In the genomic region with DNA sequence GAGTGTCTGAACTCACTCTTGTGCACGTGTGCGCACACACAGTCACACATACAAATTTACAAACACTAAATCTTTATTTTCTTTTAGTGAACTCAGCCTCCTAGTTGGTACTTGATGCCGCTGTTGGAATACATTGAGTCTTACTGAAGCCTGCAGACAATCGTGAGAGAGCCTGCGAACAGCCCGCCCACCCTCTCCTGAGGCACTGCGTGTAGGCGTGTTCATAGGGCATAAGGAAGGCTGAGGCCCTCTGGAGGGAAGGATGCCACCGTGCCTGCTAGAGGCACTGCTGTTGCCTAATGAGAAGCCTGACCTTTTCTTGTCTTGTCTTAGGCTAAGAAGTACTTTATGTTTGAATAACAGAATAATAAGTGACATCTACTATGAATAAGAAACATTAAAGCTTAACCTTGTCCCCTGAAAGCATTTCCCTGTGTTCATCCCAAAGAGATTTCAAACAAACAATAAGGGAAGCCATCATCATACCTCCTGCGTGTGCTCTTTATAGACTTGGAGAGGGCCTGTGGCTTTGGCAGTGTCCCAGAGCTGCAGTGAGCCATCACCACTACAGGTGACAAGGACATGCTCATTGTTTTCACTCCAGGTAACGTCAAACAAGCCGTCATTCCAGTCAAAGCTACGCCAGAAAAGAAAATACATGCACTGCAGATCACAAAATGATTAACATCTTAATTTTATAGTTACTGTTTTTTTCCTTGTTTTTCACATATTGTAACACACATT, we compare ENCODE assay signal across 16 mouse cellular contexts. TPM values are rescaled to one million over a fixed set of nuclear protein-coding genes. Genes with fewer than 3 reads are reported as not detected.
DNase-seq lines count a peak whose midpoint lies in the region; ATAC-seq and TF ChIP-seq lines count a peak whose summit lies in the region.
"Had no signal": no experiment of that assay in that cellular context is flagged by ENCODE, and none has a peak within 500 bp of the region (broad histone marks: within the 10 kb centered on the region; RNA-seq: fewer than 3 reads in every experiment).

No protein-coding gene starts in this region.

- H3K9me3 ChIP-seq in midbrain, embryonic 16.5 days (replicated peaks; ENCODE audit: control insufficient read depth, low read length, poor library complexity, severe bottlenecking) = no peaks in the 10 kb centered on the region
- H3K9me3 ChIP-seq: limb, embryonic 15.5 days; neural tube, embryonic 15.5 days had no signal

- DNase-seq in layer of hippocampus, adult 18-20 months (ENCODE audit: low spot score in 2 of 2) = peak; percentile 44 to 67
- DNase-seq in layer of hippocampus, adult 9-10 months (ENCODE audit: low spot score) = no peak
- peak; percentile 56 for DNase-seq in cerebellum, adult 9-11 months
- peak; percentile 22 to 67 for DNase-seq in layer of hippocampus, adult 2 months (ENCODE audit: low spot score in 2 of 2)
- peak; percentile 76 to 83 for DNase-seq in right cerebral cortex, adult 2 months (ENCODE audit: low spot score in 2 of 2)
- no peak for DNase-seq in urinary bladder, postnatal 4 days (ENCODE audit: low spot score in 2 of 2)
- DNase-seq: adrenal gland, postnatal 36 days; kidney, adult 9 months; midbrain, embryonic 14.5 days had no signal

- no peak overlapping the region for H3K4me3 ChIP-seq in layer of hippocampus, adult 2 months
- H3K4me3 ChIP-seq in midbrain, embryonic 16.5 days (ENCODE audit: low read depth, low read length) = no peak overlapping the region
- H3K4me3 ChIP-seq: limb, embryonic 15.5 days; neural tube, embryonic 15.5 days had no signal

- H3K27me3 ChIP-seq in midbrain, embryonic 16.5 days (ENCODE audit: control insufficient read depth, insufficient read depth, low read depth, low read length) = no peaks in the 10 kb centered on the region
- H3K27me3 ChIP-seq: limb, embryonic 15.5 days; neural tube, embryonic 15.5 days had no signal

- no peak overlapping the region for H3K4me2 ChIP-seq in midbrain, embryonic 16.5 days (ENCODE audit: low read length)
- H3K4me2 ChIP-seq: hindbrain, embryonic 14.5 days; limb, embryonic 15.5 days; neural tube, embryonic 15.5 days had no signal

- no peaks in the 10 kb centered on the region; the same call in 1 of the 2 replicates for H3K4me1 ChIP-seq in midbrain, embryonic 16.5 days (ENCODE audit: control insufficient read depth, insufficient read depth, low read length)
- H3K4me1 ChIP-seq: limb, embryonic 15.5 days had no signal

- H3K27ac ChIP-seq in layer of hippocampus, adult 2 months = peak overlapping the region; percentile 29; the same call in 1 of the 2 replicates
- no peak overlapping the region for H3K27ac ChIP-seq in midbrain, embryonic 16.5 days (ENCODE audit: low read length)
- H3K27ac ChIP-seq: hindbrain, embryonic 14.5 days; limb, embryonic 15.5 days; neural tube, embryonic 15.5 days had no signal

- 0 out of 2 replicates have a peak, but pooled peaks have one; percentile 13 for TF ChIP-seq CTCF in layer of hippocampus, adult 2 months (conservative IDR thresholded peaks at IDR 0.05)

- H3K9ac ChIP-seq in midbrain, embryonic 16.5 days (ENCODE audit: low read depth, low read length) = no peak overlapping the region
- H3K9ac ChIP-seq: hindbrain, embryonic 14.5 days; limb, embryonic 15.5 days; neural tube, embryonic 15.5 days had no signal

- WGBS in midbrain, embryonic 16.5 days = 82% methylated on average over 13 of the region's 13 CpGs

- ATAC-seq in erythroid progenitor cell, adult 5-6 weeks (replicated peaks; ENCODE audit: low FRiP score, poor library complexity, severe bottlenecking) = no peak
- ATAC-seq in midbrain, embryonic 16.5 days = no peak
- ATAC-seq: forebrain, embryonic 14.5 days had no signal

- H3K36me3 ChIP-seq in midbrain, embryonic 16.5 days (ENCODE audit: control insufficient read depth, insufficient read depth, low read length) = no peaks in the 10 kb centered on the region

RNA-seq across cellular contexts. Expression of a gene that starts 3.2 kb away (rescaled TPM):
- 10 to 100 TPM; 22.8 to 23.2 TPM for total RNA-seq in layer of hippocampus, adult 18-20 months (2021)
- 10 to 100 TPM; 19.3 to 22.0 TPM for total RNA-seq in layer of hippocampus, adult 2 months (2021)
- total RNA-seq in erythroid progenitor cell, adult 5-6 weeks (2015; ENCODE audit: low replicate concordance) = 1.7 and 20.9 TPM in 2 replicates
- 1.4 and 8.9 TPM in 2 replicates for total RNA-seq in erythroid progenitor cell, adult 5-6 weeks (2017; ENCODE audit: low replicate concordance)
- polyA plus RNA-seq in midbrain, embryonic 16.5 days (2015; fragmentation: Nextera tagmentation; extraction: Ambion mirVana) = 26.0 and 32.8 TPM in 2 replicates

RNA-seq across cellular contexts. Expression of a gene that starts 30.0 kb away (rescaled TPM):
- 10 to 100 TPM; 24.1 to 32.5 TPM for total RNA-seq in layer of hippocampus, adult 18-20 months (2021)
- total RNA-seq in layer of hippocampus, adult 2 months (2021) = 10 to 100 TPM; 30.6 to 33.1 TPM
- total RNA-seq in erythroid progenitor cell, adult 5-6 weeks (2015; ENCODE audit: low replicate concordance) = 1.4 and 4.2 TPM in 2 replicates
- total RNA-seq in erythroid progenitor cell, adult 5-6 weeks (2017; ENCODE audit: low replicate concordance) = 4.4 and 4.5 TPM in 2 replicates
- polyA plus RNA-seq in midbrain, embryonic 16.5 days (2015; fragmentation: Nextera tagmentation; extraction: Ambion mirVana) = 1.1 and 1.2 TPM in 2 replicates

RNA-seq across cellular contexts. Expression of a gene that starts 53.0 kb away (rescaled TPM):
- total RNA-seq in layer of hippocampus, adult 18-20 months (2021) = under 1 TPM; 0.56 to 0.57 TPM
- under 1 TPM; 0.31 to 0.52 TPM for total RNA-seq in layer of hippocampus, adult 2 months (2021)
- total RNA-seq in erythroid progenitor cell, adult 5-6 weeks (2015; ENCODE audit: low replicate concordance) = not detected in 2 replicates
- not detected in 2 replicates for total RNA-seq in erythroid progenitor cell, adult 5-6 weeks (2017; ENCODE audit: low replicate concordance)
- 1.5 and 2.5 TPM in 2 replicates for polyA plus RNA-seq in midbrain, embryonic 16.5 days (2015; fragmentation: Nextera tagmentation; extraction: Ambion mirVana)
- total RNA-seq: heart, adult 8-10 months had no signal

Comparison
In these comparisons a context has a peak if more than half of its experiments do, and no peak if none do; other contexts are left out.
1. DNase-seq: peak in layer of hippocampus, adult 18-20 months (2 of 2), cerebellum, adult 9-11 months (single experiment), layer of hippocampus, adult 2 months (2 of 2) and right cerebral cortex, adult 2 months (2 of 2); none in layer of hippocampus, adult 9-10 months (single experiment) and urinary bladder, postnatal 4 days (0 of 2).
2. RNA of a gene that starts 30.0 kb away (total RNA-seq): 30.6 to 33.1 TPM in layer of hippocampus, adult 2 months and 24.1 to 32.5 TPM in layer of hippocampus, adult 18-20 months; 1.4 to 4.5 TPM in erythroid progenitor cell, adult 5-6 weeks; every median in the first group is over 4 times any median in the second.